Mouse (Mus musculus): ENCODE results near the gene Colec11.

- TF ChIP-seq CTCF (IDR thresholded peaks at IDR 0.05): no peak
- no peak for TF ChIP-seq EP300 (IDR thresholded peaks at IDR 0.05)
Observed at GRCm38 (mm10) chr12:28590428-28590827, 32.7 kb downstream of the Colec11 start.
